In the genomic region with DNA sequence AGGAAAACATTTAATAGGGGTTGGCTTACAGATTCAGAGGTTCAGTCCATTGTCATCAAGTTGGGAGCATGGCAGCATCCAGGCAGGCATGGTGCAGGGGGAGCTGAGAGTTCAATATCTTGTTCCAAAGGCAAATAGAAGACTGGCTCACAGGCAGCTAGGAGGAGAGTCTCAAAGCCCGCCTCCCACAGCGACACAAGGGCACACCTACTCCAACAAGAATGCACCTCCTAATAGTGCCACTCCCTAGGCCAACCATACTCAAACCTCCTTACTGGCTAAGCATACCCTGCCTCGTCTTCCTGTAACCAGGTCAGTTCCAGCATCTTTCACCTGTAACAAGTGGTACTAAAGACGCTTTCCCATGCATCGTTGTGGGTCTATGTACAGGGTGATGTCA, we compare ENCODE assay signal across 28 mouse cellular contexts.
DNase-seq lines count a peak whose midpoint lies in the region; ATAC-seq and TF ChIP-seq lines count a peak whose summit lies in the region.
"Had no signal": no experiment of that assay in that cellular context is flagged by ENCODE, and none has a peak within 500 bp of the region (broad histone marks: within the 10 kb centered on the region; RNA-seq: fewer than 3 reads in every experiment).

No protein-coding gene starts in this region.

- no peaks in the 10 kb centered on the region for H3K36me3 ChIP-seq in heart, embryonic 12.5 days
- no peaks in the 10 kb centered on the region for H3K36me3 ChIP-seq in lung, postnatal 0 days (ENCODE audit: insufficient read depth, low read length)
- H3K36me3 ChIP-seq in stomach, embryonic 16.5 days (ENCODE audit: control insufficient read depth, insufficient read depth, low read length), result no peaks in the 10 kb centered on the region
- H3K36me3 ChIP-seq: embryonic facial prominence, embryonic 10.5 days; embryonic facial prominence, embryonic 12.5 days; forebrain, embryonic 10.5 days; forebrain, embryonic 12.5 days; G1E had no signal

- H3K27ac ChIP-seq in heart, embryonic 12.5 days (ENCODE audit: poor library complexity, severe bottlenecking), result no peak overlapping the region
- no peak overlapping the region for H3K27ac ChIP-seq in lung, postnatal 0 days (ENCODE audit: low read length)
- H3K27ac ChIP-seq in stomach, embryonic 16.5 days (ENCODE audit: low read length), result no peak overlapping the region
- H3K27ac ChIP-seq: embryonic facial prominence, embryonic 10.5 days; embryonic facial prominence, embryonic 12.5 days; forebrain, embryonic 10.5 days; forebrain, embryonic 12.5 days had no signal

- no peak overlapping the region for H3K4me2 ChIP-seq in heart, embryonic 12.5 days
- H3K4me2 ChIP-seq in lung, postnatal 0 days (replicated peaks; ENCODE audit: low read depth, low read length), result no peak overlapping the region
- H3K4me2 ChIP-seq in stomach, embryonic 16.5 days (ENCODE audit: low read depth, low read length), result no peak overlapping the region
- H3K4me2 ChIP-seq: embryonic facial prominence, embryonic 12.5 days; forebrain, embryonic 12.5 days had no signal

- no peak for TF ChIP-seq CTCF in lung, postnatal 0 days (IDR thresholded peaks at IDR 0.05)

- no peak overlapping the region for H3K4me3 ChIP-seq in heart, embryonic 12.5 days
- H3K4me3 ChIP-seq in lung, postnatal 0 days (ENCODE audit: low read depth, low read length), result no peak overlapping the region
- H3K4me3 ChIP-seq in stomach, embryonic 16.5 days (replicated peaks; ENCODE audit: low read length), result no peak overlapping the region
- H3K4me3 ChIP-seq: embryonic facial prominence, embryonic 10.5 days; embryonic facial prominence, embryonic 12.5 days; forebrain, embryonic 10.5 days; forebrain, embryonic 12.5 days had no signal

- no peaks in the 10 kb centered on the region for H3K27me3 ChIP-seq in heart, embryonic 12.5 days (replicated peaks)
- H3K27me3 ChIP-seq in lung, postnatal 0 days (replicated peaks; ENCODE audit: insufficient read depth, low read length), result no peaks in the 10 kb centered on the region
- H3K27me3 ChIP-seq in stomach, embryonic 16.5 days (ENCODE audit: control insufficient read depth, insufficient read depth, low read length), result no peaks in the 10 kb centered on the region
- H3K27me3 ChIP-seq: CH12.LX; embryonic facial prominence, embryonic 12.5 days; forebrain, embryonic 12.5 days; Patski had no signal

- DNase-seq in heart, adult 11 months, result peak; percentile 74
- DNase-seq in lung, postnatal 0 days (ENCODE audit: low spot score), result peak; percentile 46
- DNase-seq in lung, postnatal 14 days, result no peak
- no peak for DNase-seq in adipocyte (ENCODE audit: low spot score)
- DNase-seq: adrenal gland, adult 2 months; adrenal gland, postnatal 10 days; adrenal gland, postnatal 25 days; B cell, adult 2 months; cerebellum, adult 11 months; cerebellum, adult 18-20 months; cerebellum, adult 8-10 months; cerebellum, postnatal 10 days; cerebellum, postnatal 25 days had no signal

- 0 out of 2 replicates have a peak, but pooled peaks cover 3% of the 10 kb centered on the region for H3K4me1 ChIP-seq in heart, embryonic 12.5 days (replicated peaks)
- H3K4me1 ChIP-seq in lung, postnatal 0 days (ENCODE audit: insufficient read depth, low read depth, low read length), result no peaks in the 10 kb centered on the region
- no peaks in the 10 kb centered on the region for H3K4me1 ChIP-seq in stomach, embryonic 16.5 days (ENCODE audit: control insufficient read depth, insufficient read depth, low read length)
- H3K4me1 ChIP-seq: embryonic facial prominence, embryonic 10.5 days; embryonic facial prominence, embryonic 12.5 days; forebrain, embryonic 10.5 days; forebrain, embryonic 12.5 days had no signal

- no peaks in the 10 kb centered on the region for H3K9me3 ChIP-seq in heart, embryonic 12.5 days (replicated peaks)
- no peaks in the 10 kb centered on the region for H3K9me3 ChIP-seq in lung, postnatal 0 days (ENCODE audit: low read length)
- no peaks in the 10 kb centered on the region for H3K9me3 ChIP-seq in stomach, embryonic 16.5 days (replicated peaks; ENCODE audit: control insufficient read depth, low read length)
- H3K9me3 ChIP-seq: embryonic facial prominence, embryonic 10.5 days; embryonic facial prominence, embryonic 12.5 days; forebrain, embryonic 10.5 days; forebrain, embryonic 12.5 days; G1E had no signal

- no peak for ATAC-seq in heart, embryonic 12.5 days (ENCODE audit: insufficient number of reproducible peaks, low FRiP score)
- peak; percentile 60 for ATAC-seq in lung, postnatal 0 days
- 0 out of 2 replicates have a peak, but pooled peaks have one; percentile 36 for ATAC-seq in erythroid progenitor cell, adult 5-6 weeks (replicated peaks; ENCODE audit: low FRiP score, poor library complexity, severe bottlenecking)
- peak; percentile 61; the same call in 1 of the 2 replicates for ATAC-seq in stomach, embryonic 16.5 days (ENCODE audit: insufficient read depth, low FRiP score)
- no peak for ATAC-seq in megakaryocyte, adult 5-6 weeks (ENCODE audit: poor library complexity, severe bottlenecking)
- ATAC-seq: activated CD4-positive, CD25-positive, alpha-beta regulatory T cell, adult 4 months; CD4-positive, CD25-positive, alpha-beta regulatory T cell, adult 4 months; forebrain, embryonic 14.5 days; forebrain, embryonic 16.5 days; Patski had no signal

- WGBS in heart, embryonic 12.5 days, result 82% methylated on average over 5 of the region's 5 CpGs
- 65% methylated on average over 5 of the region's 5 CpGs for WGBS in lung, postnatal 0 days
- 71% methylated on average over 5 of the region's 5 CpGs for WGBS in stomach, embryonic 16.5 days

- TF ChIP-seq EP300 in lung, postnatal 0 days (IDR thresholded peaks at IDR 0.05), result no peak

- H3K9ac ChIP-seq in heart, embryonic 12.5 days, result no peak overlapping the region
- no peak overlapping the region for H3K9ac ChIP-seq in lung, postnatal 0 days (replicated peaks; ENCODE audit: low read depth)
- no peak overlapping the region for H3K9ac ChIP-seq in stomach, embryonic 16.5 days (ENCODE audit: low read length)
- H3K9ac ChIP-seq: embryonic facial prominence, embryonic 12.5 days; forebrain, embryonic 12.5 days had no signal

Comparison
In these comparisons a context has a peak if more than half of its experiments do, and no peak if none do; other contexts are left out.
1. DNase-seq: peak in heart, adult 11 months (single experiment) and lung, postnatal 0 days (single experiment); none in lung, postnatal 14 days (single experiment) and adipocyte (single experiment).
2. ATAC-seq: peak in lung, postnatal 0 days (single experiment), erythroid progenitor cell, adult 5-6 weeks (single experiment) and stomach, embryonic 16.5 days (single experiment); none in heart, embryonic 12.5 days (single experiment) and megakaryocyte, adult 5-6 weeks (single experiment).